Mouse (Mus musculus): ENCODE results near the gene Kyat1. TPM values are rescaled to one million over a fixed set of nuclear protein-coding genes. Genes with fewer than 3 reads are reported as not detected.
A peak's percentile ranks its signal among the peaks of the same experiment; 100 is the strongest.

Gene Kyat1
- total RNA-seq (2014; rRNA removed) (23.9 and 34.3 TPM in 2 replicates), polyA plus RNA-seq (2015; fragmentation: Nextera tagmentation; extraction: Ambion mirVana) (17.0 and 17.9 TPM in 2 replicates)

DNA sequence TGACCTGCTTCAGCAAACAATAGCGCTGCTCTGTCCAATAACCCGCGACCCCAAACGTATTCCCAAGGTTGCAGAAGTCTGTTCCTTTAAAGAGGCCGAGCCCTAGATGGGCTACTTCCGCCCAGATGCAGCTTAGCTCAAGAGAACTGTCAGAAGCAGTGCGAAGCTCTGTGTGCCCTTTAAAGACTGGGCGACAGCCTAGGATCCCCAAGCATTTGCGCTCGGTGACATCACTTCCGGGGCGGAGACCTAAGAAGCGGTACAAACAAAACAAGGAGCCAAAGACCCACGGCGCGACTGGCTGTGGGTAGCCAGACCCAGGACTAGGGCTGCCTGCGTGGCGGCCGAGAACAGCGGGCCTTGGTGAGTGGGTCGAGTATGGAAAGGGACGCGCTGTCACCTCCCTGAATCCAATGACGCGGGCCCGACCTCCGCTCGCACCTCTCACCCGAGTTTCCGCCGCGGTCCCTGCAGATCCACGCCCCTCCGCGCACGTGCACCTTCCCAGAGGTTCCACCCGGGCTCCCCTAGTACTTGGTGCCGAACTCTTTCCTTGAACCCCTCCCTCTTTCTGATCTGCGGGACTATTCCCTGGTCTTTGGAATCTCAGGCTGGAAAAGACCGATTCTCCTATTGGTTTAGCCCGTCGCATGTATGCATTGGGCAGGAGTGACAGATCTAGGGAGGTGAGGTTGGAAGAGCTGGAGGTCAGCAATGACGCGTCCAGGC, at the start of gene Kyat1:
TSS of gene Kyat1 (minus strand) at position 219 of the 729 bp plus-strand sequence.
- Histone ChIP-seq H3K4me2 (ENCODE audit: low read depth, low read length) (peak within 1 kb of the TSS; percentile 66), H3K27me3 (ENCODE audit: insufficient read depth, low read length) (no peaks in the 10 kb centered on the region), H3K4me3 (ENCODE audit: low read length) (peak within 1 kb of the TSS; percentile 65), H3K4me1 (ENCODE audit: insufficient read depth, low read length) (peaks cover 6% of the 10 kb centered on the region; the same call in 1 of the 2 replicates), H3K9ac (replicated peaks; ENCODE audit: low read length) (peak within 1 kb of the TSS; percentile 60), H3K27ac (peak within 1 kb of the TSS; percentile 77), H3K9me3 (ENCODE audit: low read length) (no peaks in the 10 kb centered on the region), H3K36me3 (ENCODE audit: insufficient read depth, low read length) (no peaks in the 10 kb centered on the region)
- WGBS, result under 1% methylated on average over 44 of the region's 44 CpGs
- DNase-seq (ENCODE audit: low spot score) (peak; percentile 99), ATAC-seq (peak; percentile 98)
- no peak for TF ChIP-seq CTCF (IDR thresholded peaks at IDR 0.05; ENCODE audit: low read depth)

DNA sequence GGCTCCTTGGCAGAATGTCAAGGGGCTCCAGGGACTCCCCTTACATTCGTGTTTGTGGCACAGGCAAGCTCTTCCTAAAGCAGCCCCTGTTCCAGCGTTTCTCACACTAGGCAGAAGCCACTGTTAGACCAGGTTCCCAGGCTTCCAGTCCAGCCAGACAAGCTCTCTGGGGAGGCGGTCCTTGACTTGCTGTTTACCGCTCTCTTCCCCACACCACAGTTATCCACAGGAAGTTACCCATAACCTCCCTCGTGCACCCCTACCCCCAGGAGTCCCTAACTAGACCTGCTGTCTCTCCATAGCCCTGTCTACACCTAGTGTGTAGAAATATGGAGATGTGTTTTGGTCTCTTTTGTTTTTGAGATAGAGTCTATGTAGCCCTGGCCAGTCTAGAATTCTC, 48.2 kb upstream of the Kyat1 start:
- H3K4me1 ChIP-seq (ENCODE audit: insufficient read depth, low read length), result no peaks in the 10 kb centered on the region
- H3K4me2 ChIP-seq (ENCODE audit: low read depth, low read length), result no peak overlapping the region
- no peak for TF ChIP-seq CTCF (IDR thresholded peaks at IDR 0.05; ENCODE audit: low read depth)
- no peak for ATAC-seq
- 80% methylated on average over 5 of the region's 5 CpGs for WGBS
- no peaks in the 10 kb centered on the region for H3K9me3 ChIP-seq (ENCODE audit: low read length)
- no peak overlapping the region for H3K9ac ChIP-seq (replicated peaks; ENCODE audit: low read length)
- H3K27me3 ChIP-seq (ENCODE audit: insufficient read depth, low read length), result no peaks in the 10 kb centered on the region
- no peak overlapping the region for H3K27ac ChIP-seq
- peaks cover 40% of the 10 kb centered on the region for H3K36me3 ChIP-seq (ENCODE audit: insufficient read depth, low read length)
- DNase-seq (ENCODE audit: low spot score), result no peak
- no peak overlapping the region for H3K4me3 ChIP-seq (ENCODE audit: low read length)

DNA sequence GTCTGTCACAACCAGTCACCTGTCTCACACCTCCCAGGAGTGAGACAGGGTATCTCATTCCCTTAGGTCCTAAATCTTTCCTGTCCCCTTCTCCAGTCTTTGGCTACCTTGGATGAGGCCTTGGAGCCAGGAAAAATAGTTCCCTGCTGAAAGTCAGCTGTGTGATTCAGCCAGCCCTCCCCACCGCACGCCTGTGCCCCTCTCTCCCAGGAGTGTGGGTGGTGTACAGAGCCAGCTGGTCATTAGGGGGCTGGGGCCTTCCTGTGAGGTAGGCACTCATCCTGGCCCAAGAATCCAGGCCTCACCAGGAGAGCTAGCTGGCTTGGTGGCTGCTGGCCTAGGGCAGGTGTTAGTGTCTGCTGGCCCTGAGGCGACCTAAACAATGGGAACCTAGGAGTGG, 46.9 kb upstream of the Kyat1 start:
- Histone ChIP-seq H3K9me3 (ENCODE audit: low read length) (no peaks in the 10 kb centered on the region), H3K9ac (replicated peaks; ENCODE audit: low read length) (no peak overlapping the region), H3K4me1 (ENCODE audit: insufficient read depth, low read length) (no peaks in the 10 kb centered on the region), H3K4me2 (ENCODE audit: low read depth, low read length) (no peak overlapping the region), H3K27ac (no peak overlapping the region), H3K4me3 (ENCODE audit: low read length) (no peak overlapping the region), H3K27me3 (ENCODE audit: insufficient read depth, low read length) (no peaks in the 10 kb centered on the region), H3K36me3 (ENCODE audit: insufficient read depth, low read length) (peaks cover 39% of the 10 kb centered on the region)
- TF ChIP-seq CTCF (IDR thresholded peaks at IDR 0.05; ENCODE audit: low read depth), result no peak
- ATAC-seq (no peak), DNase-seq (ENCODE audit: low spot score) (no peak)
- 59% methylated on average over 3 of the region's 3 CpGs for WGBS

DNA sequence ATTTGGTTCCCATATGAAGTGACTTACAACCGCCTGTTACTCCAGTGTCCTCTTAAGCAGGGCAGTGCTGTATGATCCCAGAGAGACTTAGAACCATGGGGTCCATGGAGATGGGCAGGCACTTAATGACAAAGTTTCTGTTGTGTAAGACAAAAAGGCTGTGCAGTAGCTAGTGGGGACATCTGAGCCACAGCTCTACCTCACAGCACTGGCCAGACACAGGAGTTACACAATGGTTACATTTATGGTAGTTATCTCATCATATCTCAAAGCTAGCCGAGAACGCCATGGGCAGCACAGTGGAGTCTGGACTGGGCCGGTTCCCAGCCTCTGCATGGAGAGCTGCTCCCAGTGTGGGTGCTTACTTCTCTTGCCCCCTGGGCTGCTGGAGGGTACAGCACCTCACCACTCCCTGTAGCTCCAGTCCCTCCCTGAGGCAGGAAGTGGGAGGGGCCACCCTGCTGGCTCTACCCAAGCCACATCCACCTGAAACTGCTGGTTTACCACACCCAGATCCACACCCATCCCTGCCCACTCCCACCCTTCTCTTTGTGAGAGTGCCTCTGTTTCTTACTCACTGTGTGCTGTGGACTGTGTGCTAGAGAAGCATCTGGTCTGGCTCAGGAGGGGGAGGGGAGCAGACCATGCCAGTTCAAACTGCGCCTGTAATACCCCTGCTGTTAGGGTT, 45.9 kb upstream of the Kyat1 start:
- 71% methylated on average over 5 of the region's 5 CpGs for WGBS
- no peaks in the 10 kb centered on the region for H3K9me3 ChIP-seq (ENCODE audit: low read length)
- DNase-seq (ENCODE audit: low spot score) (no peak), ATAC-seq (peak; percentile 39; the same call in 1 of the 2 replicates)
- H3K36me3 ChIP-seq (ENCODE audit: insufficient read depth, low read length), result peaks cover 29% of the 10 kb centered on the region
- no peaks in the 10 kb centered on the region for H3K27me3 ChIP-seq (ENCODE audit: insufficient read depth, low read length)
- no peak for TF ChIP-seq CTCF (IDR thresholded peaks at IDR 0.05; ENCODE audit: low read depth)
- H3K27ac ChIP-seq, result 0 out of 2 replicates have a peak overlapping the region, but pooled peaks have one; percentile 22
- no peak overlapping the region for H3K4me2 ChIP-seq (ENCODE audit: low read depth, low read length)
- H3K9ac ChIP-seq (replicated peaks; ENCODE audit: low read length), result no peak overlapping the region
- no peaks in the 10 kb centered on the region for H3K4me1 ChIP-seq (ENCODE audit: insufficient read depth, low read length)
- no peak overlapping the region for H3K4me3 ChIP-seq (ENCODE audit: low read length)

DNA sequence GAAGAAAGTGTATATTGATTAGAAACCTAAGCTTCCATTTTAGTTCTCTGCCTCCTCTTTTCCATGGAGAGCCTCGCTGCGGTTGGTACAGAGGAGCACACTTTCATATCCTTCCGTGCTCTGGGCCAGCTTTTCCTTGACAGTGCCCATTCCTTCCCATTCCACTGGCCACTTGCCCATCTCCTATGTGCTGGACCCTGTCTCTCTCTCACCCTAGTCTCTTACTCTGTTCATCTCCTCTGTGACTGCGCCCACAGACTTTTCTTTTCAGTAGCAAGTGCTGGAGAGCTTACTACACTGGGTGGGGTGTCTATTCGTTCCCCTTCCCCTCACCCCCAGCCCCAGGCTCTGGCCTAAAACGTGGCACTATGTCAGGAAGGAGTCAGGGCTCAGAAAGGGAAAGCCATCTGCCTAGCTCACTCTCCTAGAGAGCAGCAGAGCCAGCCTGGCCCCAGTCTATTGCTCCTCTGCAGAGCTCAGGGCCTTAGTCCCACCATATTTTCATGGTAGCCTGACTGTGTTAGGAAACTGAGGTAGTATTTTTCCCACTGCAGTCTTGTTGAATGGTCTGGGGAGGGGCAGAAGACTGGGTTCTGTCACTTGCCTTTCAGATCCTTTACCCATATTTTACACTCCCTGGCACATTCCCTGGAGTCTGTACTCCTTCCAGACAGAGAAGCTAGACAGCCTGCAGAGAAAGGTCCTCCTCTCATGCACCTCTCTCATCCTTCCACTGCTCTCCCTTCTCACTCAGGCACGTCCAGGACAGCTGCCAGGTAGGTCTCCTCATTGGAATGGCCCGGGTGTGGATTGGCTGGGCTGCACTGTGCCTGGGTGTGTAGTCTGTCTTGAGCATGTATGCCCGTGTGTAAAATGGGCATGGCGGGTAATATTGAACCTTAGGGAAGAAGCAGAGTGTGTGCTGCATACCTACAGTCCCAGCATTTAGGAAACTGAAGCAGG, 44.8 kb upstream of the Kyat1 start:
- Histone ChIP-seq H3K27me3 (ENCODE audit: insufficient read depth, low read length) (no peaks in the 10 kb centered on the region), H3K27ac (no peak overlapping the region), H3K9me3 (ENCODE audit: low read length) (no peaks in the 10 kb centered on the region), H3K4me1 (ENCODE audit: insufficient read depth, low read length) (no peaks in the 10 kb centered on the region), H3K9ac (replicated peaks; ENCODE audit: low read length) (no peak overlapping the region), H3K36me3 (ENCODE audit: insufficient read depth, low read length) (peaks cover 18% of the 10 kb centered on the region; the same call in 1 of the 2 replicates), H3K4me2 (ENCODE audit: low read depth, low read length) (no peak overlapping the region), H3K4me3 (ENCODE audit: low read length) (no peak overlapping the region)
- DNase-seq (ENCODE audit: low spot score) (no peak), ATAC-seq (no peak)
- TF ChIP-seq CTCF (IDR thresholded peaks at IDR 0.05; ENCODE audit: low read depth), result no peak
- WGBS, result 81% methylated on average over 10 of the region's 10 CpGs

DNA sequence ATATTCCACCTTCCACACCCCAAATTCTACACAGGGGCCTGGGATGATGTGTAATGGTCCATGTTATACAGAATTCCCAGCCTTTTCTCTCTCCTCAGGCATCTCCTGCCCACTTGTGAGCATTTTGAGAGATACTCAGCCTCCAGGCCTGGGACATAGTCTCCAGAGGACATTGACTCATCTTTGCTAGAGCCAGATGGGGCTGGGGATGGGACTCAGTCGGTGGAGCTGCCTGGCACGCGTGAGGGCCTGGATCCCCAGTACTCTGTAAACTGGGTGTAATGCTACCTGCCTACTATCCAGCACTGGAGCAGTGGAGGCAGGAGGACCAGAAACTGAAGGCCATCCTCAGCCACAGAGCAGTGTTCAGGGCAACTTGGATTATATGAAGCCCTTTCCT, 43.5 kb upstream of the Kyat1 start:
- Histone ChIP-seq H3K27me3 (ENCODE audit: insufficient read depth, low read length) (no peaks in the 10 kb centered on the region), H3K9me3 (ENCODE audit: low read length) (no peaks in the 10 kb centered on the region), H3K4me2 (ENCODE audit: low read depth, low read length) (no peak overlapping the region), H3K9ac (replicated peaks; ENCODE audit: low read length) (no peak overlapping the region), H3K36me3 (ENCODE audit: insufficient read depth, low read length) (peaks cover 14% of the 10 kb centered on the region; the same call in 1 of the 2 replicates), H3K27ac (no peak overlapping the region), H3K4me1 (ENCODE audit: insufficient read depth, low read length) (no peaks in the 10 kb centered on the region), H3K4me3 (ENCODE audit: low read length) (no peak overlapping the region)
- no peak for DNase-seq (ENCODE audit: low spot score)
- no peak for TF ChIP-seq CTCF (IDR thresholded peaks at IDR 0.05; ENCODE audit: low read depth)
- WGBS, result 80% methylated on average over 3 of the region's 3 CpGs
- ATAC-seq, result no peak

Measured in hindbrain, postnatal 0 days (tissue).